Mouse (Mus musculus) liver, embryonic 11.5 days (tissue): ENCODE measurements around the gene Snapc2. TPM values are rescaled to one million over a fixed set of nuclear protein-coding genes. Genes with fewer than 3 reads are reported as not detected.

Experiments
- ATAC-seq: fragments of 200-750 bp; cut with Nextera tagmentation; replicated peaks from 2 replicates; pipeline ENCODE4 v1.8.0; 2017; ENCODE audit warnings: moderate number of reproducible peaks, mild to moderate bottlenecking, moderate TSS enrichment, moderate library complexity; ENCODE audit not compliant: low FRiP score
- DNase-seq: peaks from one replicate; pipeline ENCODE4 v3.0.0-alpha.2; 2017; ENCODE audit warnings: low spot score
- H3K27ac ChIP-seq: fragments of 300-500 bp; sonication (generic); 2 replicates; pipeline ENCODE4 v1.5.1; 2014; ENCODE audit warnings: mild to moderate bottlenecking, low read depth, low read length, control low read depth
- H3K27me3 ChIP-seq: fragments of 300-500 bp; sonication (generic); replicated peaks from 2 replicates; pipeline ENCODE4 v1.6.1; 2014; ENCODE audit warnings: low read length, mixed read lengths; ENCODE audit not compliant: control insufficient read depth, insufficient read depth
- H3K36me3 ChIP-seq: fragments of 300-500 bp; sonication (generic); 2 replicates; pipeline ENCODE4 v1.6.1; 2014; ENCODE audit warnings: mild to moderate bottlenecking, low read length, moderate library complexity, mixed read lengths; ENCODE audit not compliant: control insufficient read depth, insufficient read depth
- H3K4me1 ChIP-seq: fragments of 300-500 bp; sonication (generic); replicated peaks from 2 replicates; pipeline ENCODE4 v1.6.1; 2014; ENCODE audit warnings: low read length, mixed read lengths; ENCODE audit not compliant: control insufficient read depth, insufficient read depth
- H3K4me2 ChIP-seq: fragments of 300-500 bp; sonication (generic); 2 replicates; pipeline ENCODE4 v1.6.1; 2014; ENCODE audit warnings: mild to moderate bottlenecking, control low read depth, moderate library complexity
- H3K4me3 ChIP-seq: fragments of 300-500 bp; sonication (generic); 2 replicates; pipeline ENCODE4 v1.5.1; 2014; ENCODE audit warnings: low read depth, low read length, control low read depth
- H3K9ac ChIP-seq: fragments of 300-500 bp; sonication (generic); 2 replicates; pipeline ENCODE4 v1.6.1; 2014; ENCODE audit warnings: low read depth, low read length, control low read depth
- H3K9me3 ChIP-seq: fragments of 300-500 bp; sonication (generic); 2 replicates; pipeline ENCODE4 v1.6.1; 2016; ENCODE audit warnings: low read length, inconsistent platforms, mixed read lengths; ENCODE audit not compliant: control insufficient read depth
- WGBS: fragments of 180-500 bp; shearing (Covaris S2); extraction: QIAGEN DNeasy Blood & Tissue Kit; methylation state at CpG from one replicate; pipeline ENCODE4 v1.1.7; 2014; 5-methylcytosine and 5-hydroxymethylcytosine counted together
- polyA plus RNA-seq: library from polyadenylated mRNA; unstranded; fragments of >200 nt; fragmentation: Nextera tagmentation; extraction: Ambion mirVana; gene quantifications from 2 replicates; pipeline ENCODE4 v1.2.1, GENCODE M21; 2014

Gene Snapc2
- 39.3 and 41.8 TPM in 2 replicates for polyA plus RNA-seq

DNA sequence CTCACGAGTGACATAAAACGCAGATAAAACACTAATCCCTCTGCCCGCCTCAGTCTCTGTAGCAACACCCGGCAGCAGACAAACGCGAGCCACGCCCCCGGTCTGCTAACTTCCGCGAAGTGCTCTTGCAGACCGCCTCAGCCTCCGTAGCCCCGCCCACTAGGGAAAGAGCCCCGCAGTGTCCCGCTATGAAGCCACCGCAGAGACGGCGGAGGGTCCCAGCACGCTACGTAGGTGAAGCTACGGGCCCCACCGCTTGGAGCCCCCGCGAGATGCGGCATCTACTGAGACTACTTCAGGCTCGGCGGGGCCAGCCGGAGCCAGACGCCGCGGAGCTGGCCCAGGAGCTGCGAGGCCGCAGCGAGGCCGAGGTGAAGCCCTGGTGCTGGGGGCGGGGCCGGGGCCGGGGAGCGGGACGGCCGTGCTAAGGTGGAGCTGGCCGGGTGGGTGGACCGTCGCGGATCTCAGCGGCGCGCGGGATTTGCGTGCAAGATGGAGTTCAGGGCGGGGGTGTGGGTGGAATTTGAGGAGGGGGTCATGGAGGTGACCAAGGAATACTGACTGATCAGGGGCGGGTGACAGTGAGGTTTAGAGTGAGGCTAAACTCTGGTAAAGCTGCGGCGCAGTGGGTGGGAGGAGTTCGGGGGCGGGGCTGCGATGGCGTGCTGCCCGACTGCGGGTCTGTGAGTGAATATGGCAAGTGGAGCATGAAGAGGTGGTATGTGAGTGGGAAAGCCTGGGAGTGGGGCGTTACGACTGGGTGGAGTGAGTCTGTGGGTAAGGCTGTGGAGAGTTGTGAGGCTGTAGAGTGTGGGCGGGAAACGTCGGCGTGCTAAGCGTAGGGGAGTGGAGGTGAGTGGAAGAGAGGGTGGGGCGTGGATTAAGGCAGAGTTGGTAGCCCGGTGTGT is at the start of gene Snapc2:
Gene Snapc2 (plus strand): TSS at position 147 of the 908 bp plus-strand sequence.
- peaks cover 14% of the 10 kb centered on the region for H3K36me3 ChIP-seq
- H3K27me3 ChIP-seq = no peaks in the 10 kb centered on the region
- under 1% methylated on average over 69 of the region's 69 CpGs for WGBS
- H3K4me3 ChIP-seq = peak within 1 kb of the TSS; percentile 85
- peak within 1 kb of the TSS; percentile 92 for H3K4me2 ChIP-seq
- H3K9ac ChIP-seq = peak within 1 kb of the TSS; percentile 90
- H3K27ac ChIP-seq = peak within 1 kb of the TSS; percentile 78
- ATAC-seq (peak; percentile 91), DNase-seq (peak; percentile 94)
- no peaks in the 10 kb centered on the region for H3K9me3 ChIP-seq
- peaks cover 32% of the 10 kb centered on the region for H3K4me1 ChIP-seq

GRCm38 (mm10) chr8:4205246-4206123 is 47.4 kb upstream of the Snapc2 start:
- no peaks in the 10 kb centered on the region for H3K36me3 ChIP-seq
- H3K4me3 ChIP-seq = 0 out of 2 replicates have a peak overlapping the region, but pooled peaks have one; percentile 0
- H3K4me2 ChIP-seq = peak overlapping the region; percentile 30
- DNase-seq (peak; percentile 51), ATAC-seq (peak; percentile 5; the same call in 1 of the 2 replicates)
- H3K27ac ChIP-seq = no peak overlapping the region
- peaks cover 3% of the 10 kb centered on the region; the same call in 1 of the 2 replicates for H3K4me1 ChIP-seq
- H3K9ac ChIP-seq = no peak overlapping the region
- 14% methylated on average over 38 of the region's 38 CpGs for WGBS
- H3K9me3 ChIP-seq = no peaks in the 10 kb centered on the region
- H3K27me3 ChIP-seq = peaks cover 32% of the 10 kb centered on the region

- peak; percentile 64 for ATAC-seq
- peak overlapping the region; percentile 30 for H3K4me2 ChIP-seq
- DNase-seq = no peak
- no peaks in the 10 kb centered on the region for H3K36me3 ChIP-seq
- H3K27ac ChIP-seq = no peak overlapping the region
- H3K9ac ChIP-seq = no peak overlapping the region
- peaks cover 3% of the 10 kb centered on the region; the same call in 1 of the 2 replicates for H3K4me1 ChIP-seq
- no peaks in the 10 kb centered on the region for H3K9me3 ChIP-seq
- H3K27me3 ChIP-seq = peaks cover 32% of the 10 kb centered on the region
- WGBS = 11% methylated on average over 44 of the region's 44 CpGs
- H3K4me3 ChIP-seq = 0 out of 2 replicates have a peak overlapping the region, but pooled peaks have one; percentile 0
Measured at GRCm38 (mm10) chr8:4206182-4207015, 46.5 kb upstream of the Snapc2 start.

DNA sequence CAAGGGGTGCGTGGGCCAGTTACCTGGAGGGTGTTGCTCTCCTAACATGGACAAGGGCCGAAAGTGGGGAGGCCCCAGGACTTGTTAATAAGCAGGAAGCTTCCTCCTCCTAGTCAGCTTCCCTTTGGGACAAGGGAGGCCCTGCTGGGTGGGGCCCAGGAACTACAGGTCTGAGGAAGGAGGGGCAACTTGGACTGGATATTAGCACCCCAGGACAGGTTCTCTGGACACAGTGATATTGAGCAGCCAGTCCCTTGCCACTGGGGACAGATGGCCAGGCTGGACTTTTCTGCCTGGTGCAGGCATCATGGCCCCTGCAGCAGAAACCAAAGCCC is 45.9 kb upstream of the Snapc2 start:
- Histone ChIP-seq H3K27me3 (peaks cover 32% of the 10 kb centered on the region), H3K36me3 (no peaks in the 10 kb centered on the region), H3K4me2 (no peak overlapping the region), H3K27ac (no peak overlapping the region), H3K9me3 (no peaks in the 10 kb centered on the region), H3K9ac (no peak overlapping the region), H3K4me3 (no peak overlapping the region), H3K4me1 (peaks cover 3% of the 10 kb centered on the region; the same call in 1 of the 2 replicates)
- DNase-seq = no peak
- WGBS = 66% methylated on average over 2 of the region's 2 CpGs
- ATAC-seq = no peak

- Histone ChIP-seq H3K4me2 (no peak overlapping the region), H3K9me3 (no peaks in the 10 kb centered on the region), H3K36me3 (no peaks in the 10 kb centered on the region), H3K27me3 (peaks cover 38% of the 10 kb centered on the region), H3K27ac (no peak overlapping the region), H3K4me1 (peaks cover 25% of the 10 kb centered on the region), H3K9ac (no peak overlapping the region), H3K4me3 (no peak overlapping the region)
- DNase-seq (no peak), ATAC-seq (no peak)
- 74% methylated on average over 6 of the region's 6 CpGs for WGBS
Measured at GRCm38 (mm10) chr8:4211097-4211496, 41.8 kb upstream of the Snapc2 start.

GRCm38 (mm10) chr8:4212809-4213209 is 40.1 kb upstream of the Snapc2 start:
- no peak overlapping the region for H3K27ac ChIP-seq
- H3K9me3 ChIP-seq = no peaks in the 10 kb centered on the region
- peak overlapping the region; percentile 43; the same call in 1 of the 2 replicates for H3K9ac ChIP-seq
- peaks cover 21% of the 10 kb centered on the region for H3K4me1 ChIP-seq
- 1% methylated on average over 25 of the region's 25 CpGs for WGBS
- H3K4me2 ChIP-seq = peak overlapping the region; percentile 83
- DNase-seq (peak; percentile 40), ATAC-seq (peak; percentile 22; the same call in 1 of the 2 replicates)
- peaks cover 45% of the 10 kb centered on the region for H3K27me3 ChIP-seq
- H3K4me3 ChIP-seq = peak overlapping the region; percentile 46
- H3K36me3 ChIP-seq = no peaks in the 10 kb centered on the region

GRCm38 (mm10) chr8:4213210-4214005 is 39.5 kb upstream of the Snapc2 start:
- peak overlapping the region; percentile 46 for H3K4me3 ChIP-seq
- ATAC-seq (peak; percentile 62), DNase-seq (peak; percentile 63)
- H3K36me3 ChIP-seq = no peaks in the 10 kb centered on the region
- peaks cover 51% of the 10 kb centered on the region for H3K27me3 ChIP-seq
- WGBS = 2% methylated on average over 18 of the region's 18 CpGs
- H3K27ac ChIP-seq = peak overlapping the region; percentile 28; the same call in 1 of the 2 replicates
- H3K9ac ChIP-seq = peak overlapping the region; percentile 43
- H3K4me1 ChIP-seq = peaks cover 21% of the 10 kb centered on the region
- no peaks in the 10 kb centered on the region for H3K9me3 ChIP-seq
- H3K4me2 ChIP-seq = peak overlapping the region; percentile 83
